8 mouse cellular contexts compared by ENCODE assay signal in genomic region chr2:34960966-34961365, GRCm38 (mm10). TPM values are rescaled to one million over a fixed set of nuclear protein-coding genes. Genes with fewer than 3 reads are reported as not detected.
DNase-seq lines count a peak whose midpoint lies in the region; ATAC-seq and TF ChIP-seq lines count a peak whose summit lies in the region.

No protein-coding gene starts in this region.

- peak overlapping the region; percentile 12 for H3K4me3 ChIP-seq in cerebellum, adult 2 months (replicated peaks; ENCODE audit: insufficient read depth, low read depth, low read length)
- H3K4me3 ChIP-seq in lung, embryonic 15.5 days, result peak overlapping the region; percentile 35
- H3K4me3 ChIP-seq in limb, embryonic 11.5 days (ENCODE audit: low read depth, low read length), result no peak overlapping the region
- peak overlapping the region; percentile 29 for H3K4me3 ChIP-seq in neural tube, embryonic 15.5 days (replicated peaks)

- TF ChIP-seq POLR2A in cerebellum, adult 2 months (IDR thresholded peaks at IDR 0.05; ENCODE audit: borderline replicate concordance, insufficient read depth, low read length), result no peak

- H3K4me1 ChIP-seq in cerebellum, adult 2 months (ENCODE audit: control insufficient read depth, insufficient read depth, low read length), result no peaks in the 10 kb centered on the region
- peaks cover 25% of the 10 kb centered on the region for H3K4me1 ChIP-seq in lung, embryonic 15.5 days
- 0 out of 2 replicates have a peak, but pooled peaks cover 3% of the 10 kb centered on the region for H3K4me1 ChIP-seq in limb, embryonic 11.5 days (ENCODE audit: control insufficient read depth, insufficient read depth, low read length)
- H3K4me1 ChIP-seq in neural tube, embryonic 15.5 days, result peaks cover 8% of the 10 kb centered on the region

- no peak overlapping the region for H3K27ac ChIP-seq in cerebellum, adult 2 months (ENCODE audit: insufficient read depth, low read length)
- 0 out of 2 replicates have a peak overlapping the region, but pooled peaks have one; percentile 33 for H3K27ac ChIP-seq in lung, embryonic 15.5 days
- no peak overlapping the region for H3K27ac ChIP-seq in limb, embryonic 11.5 days (replicated peaks; ENCODE audit: low read depth, low read length)
- H3K27ac ChIP-seq in neural tube, embryonic 15.5 days (replicated peaks), result no peak overlapping the region

- ATAC-seq in lung, embryonic 15.5 days (ENCODE audit: borderline replicate concordance, extremely low read depth, low FRiP score, low TSS enrichment), result no peak
- ATAC-seq in limb, embryonic 11.5 days (ENCODE audit: insufficient number of reproducible peaks, low FRiP score, low TSS enrichment, low read depth), result no peak
- ATAC-seq in neural tube, embryonic 15.5 days (ENCODE audit: low FRiP score), result no peak

- 72% methylated on average over 6 of the region's 6 CpGs for WGBS in cerebellum, adult 2 months
- 48% methylated on average over 6 of the region's 6 CpGs for WGBS in lung, embryonic 15.5 days
- WGBS in limb, embryonic 11.5 days, result 67% methylated on average over 6 of the region's 6 CpGs
- WGBS in neural tube, embryonic 15.5 days, result 76% methylated on average over 6 of the region's 6 CpGs

- H3K9ac ChIP-seq in lung, embryonic 15.5 days, result peak overlapping the region; percentile 32; the same call in 1 of the 2 replicates
- no peak overlapping the region for H3K9ac ChIP-seq in limb, embryonic 11.5 days (ENCODE audit: low read length)
- H3K9ac ChIP-seq in neural tube, embryonic 15.5 days (replicated peaks), result 0 out of 2 replicates have a peak overlapping the region, but pooled peaks have one; percentile 3

- intact Hi-C loops in left cerebral cortex, postnatal 10 days (cut with DNase I), result no loop called here

- H3K9me3 ChIP-seq in lung, embryonic 15.5 days, result no peaks in the 10 kb centered on the region
- H3K9me3 ChIP-seq in limb, embryonic 11.5 days (ENCODE audit: control insufficient read depth, low read length), result no peaks in the 10 kb centered on the region
- no peaks in the 10 kb centered on the region for H3K9me3 ChIP-seq in neural tube, embryonic 15.5 days (replicated peaks)

- H3K27me3 ChIP-seq in cerebellum, adult 2 months (ENCODE audit: control insufficient read depth, insufficient read depth, low read length), result no peaks in the 10 kb centered on the region
- H3K27me3 ChIP-seq in lung, embryonic 15.5 days, result no peaks in the 10 kb centered on the region
- 0 out of 2 replicates have a peak, but pooled peaks cover 2% of the 10 kb centered on the region for H3K27me3 ChIP-seq in limb, embryonic 11.5 days (ENCODE audit: control insufficient read depth, insufficient read depth, low read length)
- H3K27me3 ChIP-seq in neural tube, embryonic 15.5 days (replicated peaks), result 0 out of 2 replicates have a peak, but pooled peaks cover 3% of the 10 kb centered on the region

- no peak for TF ChIP-seq CTCF in cerebellum, adult 2 months (IDR thresholded peaks at IDR 0.05; ENCODE audit: borderline replicate concordance, insufficient read depth, low read depth, low read length)

- no peaks in the 10 kb centered on the region for H3K36me3 ChIP-seq in lung, embryonic 15.5 days
- H3K36me3 ChIP-seq in limb, embryonic 11.5 days (ENCODE audit: control insufficient read depth, insufficient read depth, low read length), result no peaks in the 10 kb centered on the region
- H3K36me3 ChIP-seq in neural tube, embryonic 15.5 days, result no peaks in the 10 kb centered on the region

- peak overlapping the region; percentile 66 for H3K4me2 ChIP-seq in lung, embryonic 15.5 days
- H3K4me2 ChIP-seq in limb, embryonic 11.5 days (ENCODE audit: low read depth, severe bottlenecking), result peak overlapping the region; percentile 34; the same call in 1 of the 2 replicates
- peak overlapping the region; percentile 56 for H3K4me2 ChIP-seq in neural tube, embryonic 15.5 days

- DNase-seq in cerebellum, adult 2 months, result no peak
- DNase-seq in cerebellum, adult 9-10 months, result no peak
- no peak for DNase-seq in lung, postnatal 36 days
- no peak for DNase-seq in limb, embryonic 11.5 days (ENCODE audit: low spot score)
- DNase-seq in B cell, adult 2 months, result no peak
- no peak for DNase-seq in left cerebral cortex, postnatal 10 days (ENCODE audit: extremely low spot score in 1 of 2, low spot score in 2 of 2)

RNA-seq across cellular contexts. Expression of gene Traf1, which starts 0.6 kb away (rescaled TPM):
- polyA plus RNA-seq in cerebellum, adult 2 months (2012; rRNA removed), result 8.4 and 9.1 TPM in 2 replicates
- 1.9 and 2.7 TPM in 2 replicates for polyA plus RNA-seq in lung, embryonic 15.5 days (2015; fragmentation: Nextera tagmentation; extraction: Ambion mirVana)
- 0.15 and 0.24 TPM in 2 replicates for polyA plus RNA-seq in limb, embryonic 11.5 days (2014; fragmentation: Nextera tagmentation; extraction: Ambion mirVana)
- 3.9 and 5.4 TPM in 2 replicates for polyA plus RNA-seq in neural tube, embryonic 15.5 days (2015; fragmentation: Nextera tagmentation; extraction: Ambion mirVana)
- under 1 TPM; 0.36 to 0.53 TPM for total RNA-seq in left cerebral cortex, postnatal 10 days (2021)

RNA-seq across cellular contexts. Expression of gene Phf19, which starts 47.1 kb away (rescaled TPM):
- polyA plus RNA-seq in cerebellum, adult 2 months (2012; rRNA removed), result 1.7 and 2.2 TPM in 2 replicates
- polyA plus RNA-seq in lung, embryonic 15.5 days (2015; fragmentation: Nextera tagmentation; extraction: Ambion mirVana), result 3.2 and 4.2 TPM in 2 replicates
- 0.28 and 0.32 TPM in 2 replicates for polyA plus RNA-seq in limb, embryonic 11.5 days (2014; fragmentation: Nextera tagmentation; extraction: Ambion mirVana)
- 2.2 and 3.5 TPM in 2 replicates for polyA plus RNA-seq in neural tube, embryonic 15.5 days (2015; fragmentation: Nextera tagmentation; extraction: Ambion mirVana)
- 1 to 10 TPM; 1.3 to 1.8 TPM for total RNA-seq in left cerebral cortex, postnatal 10 days (2021)
